Mouse (Mus musculus) liver, embryonic 14.5 days (tissue): ENCODE measurements around the gene Tdrkh.

Experiments
- CTCF ChIP-seq: IDR thresholded peaks from 2 replicates; pipeline ENCODE4 v1.5.1; 2016; ENCODE audit warnings: antibody characterized with exemption, low read depth, control low read depth
- EP300 ChIP-seq: IDR thresholded peaks from 2 replicates; pipeline ENCODE4 v1.6.1; 2016; ENCODE audit warnings: antibody characterized with exemption, low read depth

DNA sequence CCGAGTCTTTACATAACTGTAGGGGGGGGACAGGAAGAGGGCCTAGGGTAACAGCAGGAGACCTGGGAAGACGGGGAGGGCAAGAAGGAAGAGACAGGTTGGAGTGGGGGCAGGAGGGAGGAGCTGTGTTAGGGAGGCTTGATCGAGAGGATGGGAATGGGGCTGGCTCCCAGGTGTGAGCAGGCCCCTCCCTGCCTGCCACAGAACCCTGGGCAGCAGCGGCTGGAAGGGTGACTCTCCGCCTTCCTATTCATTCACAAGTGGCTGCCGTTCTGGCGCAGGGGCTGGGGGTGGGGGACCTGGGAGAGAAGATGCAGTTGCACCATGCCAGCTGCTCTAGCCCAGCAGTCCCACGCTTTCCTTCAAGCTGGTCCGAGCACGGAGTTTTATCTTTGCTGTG is 40.0 kb upstream of the Tdrkh start:
- no peak for TF ChIP-seq CTCF
- no peak for TF ChIP-seq EP300
